Mouse (Mus musculus) right cerebral cortex, postnatal 10 days (tissue): Measurements from ENCODE around the gene Fgg.
A peak's percentile ranks its signal among the peaks of the same experiment; 100 is the strongest.

Experiments
- DNase-seq, 2 experiments: peaks; one replicate each; pipeline ENCODE4 v3.0.0; 2021; ENCODE audit warnings: low spot score in 2 of 2

The Fgg gene

GRCm38 (mm10) chr3:83007557-83007956 lies at the start of gene Fgg:
Fgg (plus strand) TSS chr3:83007724.
- no peak for DNase-seq

GRCm38 (mm10) chr3:82971046-82971445 lies 36.5 kb upstream of the Fgg start:
- no peak for DNase-seq

DNA sequence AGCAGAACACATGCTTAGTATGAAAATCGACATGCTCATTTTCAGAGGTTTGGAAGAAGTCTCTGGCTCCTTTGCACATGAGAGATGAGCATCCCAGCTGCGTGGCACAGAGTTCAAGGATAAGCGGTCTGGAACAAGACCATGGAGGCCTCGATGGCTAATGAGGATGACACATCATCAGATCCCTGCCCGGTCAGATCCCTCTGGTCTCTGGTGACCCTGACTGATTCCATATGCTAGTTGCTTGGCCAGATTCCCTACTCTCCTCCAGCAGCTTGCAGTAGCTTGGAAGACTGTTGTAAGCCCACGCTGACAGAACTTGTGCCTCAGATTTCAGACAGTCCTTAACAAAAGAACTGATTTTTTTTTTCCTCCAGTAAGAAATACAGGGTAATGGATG lies 26.7 kb upstream of the Fgg start:
- DNase-seq = peak in 1 of 2 experiments; percentile 43

GRCm38 (mm10) chr3:82981861-82982260 lies 25.7 kb upstream of the Fgg start:
- no peak for DNase-seq

GRCm38 (mm10) chr3:82984840-82985239 lies 22.7 kb upstream of the Fgg start:
- no peak for DNase-seq

- DNase-seq = no peak
Observed at GRCm38 (mm10) chr3:82991963-82992362, 15.6 kb upstream of the Fgg start.

- no peak for DNase-seq
Observed at GRCm38 (mm10) chr3:82992956-82993355, 14.6 kb upstream of the Fgg start.

DNA sequence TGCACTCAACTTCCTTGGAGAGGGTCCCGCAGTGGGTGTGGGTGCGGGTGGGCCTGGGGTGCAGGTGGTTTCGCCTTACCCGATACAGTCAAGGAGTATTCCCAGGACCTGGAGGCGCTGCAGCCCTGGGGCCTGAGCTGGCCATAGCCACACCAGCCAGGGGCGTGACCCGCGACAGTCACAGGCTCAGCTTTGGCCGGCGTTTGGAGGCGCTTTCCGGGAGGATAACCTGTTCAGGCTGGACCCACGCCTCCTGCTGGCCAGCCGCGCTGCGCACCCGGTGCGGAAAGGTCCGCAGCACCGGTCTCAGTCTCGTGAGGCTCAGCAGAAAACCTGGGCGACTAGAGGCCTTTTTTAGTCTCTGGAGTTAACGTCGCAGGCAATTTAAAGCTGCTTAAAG lies 12.2 kb upstream of the Fgg start:
- peak; percentile 42 to 50 for DNase-seq

- DNase-seq = no peak
Observed at GRCm38 (mm10) chr3:82996656-82997055, 10.9 kb upstream of the Fgg start.

DNA sequence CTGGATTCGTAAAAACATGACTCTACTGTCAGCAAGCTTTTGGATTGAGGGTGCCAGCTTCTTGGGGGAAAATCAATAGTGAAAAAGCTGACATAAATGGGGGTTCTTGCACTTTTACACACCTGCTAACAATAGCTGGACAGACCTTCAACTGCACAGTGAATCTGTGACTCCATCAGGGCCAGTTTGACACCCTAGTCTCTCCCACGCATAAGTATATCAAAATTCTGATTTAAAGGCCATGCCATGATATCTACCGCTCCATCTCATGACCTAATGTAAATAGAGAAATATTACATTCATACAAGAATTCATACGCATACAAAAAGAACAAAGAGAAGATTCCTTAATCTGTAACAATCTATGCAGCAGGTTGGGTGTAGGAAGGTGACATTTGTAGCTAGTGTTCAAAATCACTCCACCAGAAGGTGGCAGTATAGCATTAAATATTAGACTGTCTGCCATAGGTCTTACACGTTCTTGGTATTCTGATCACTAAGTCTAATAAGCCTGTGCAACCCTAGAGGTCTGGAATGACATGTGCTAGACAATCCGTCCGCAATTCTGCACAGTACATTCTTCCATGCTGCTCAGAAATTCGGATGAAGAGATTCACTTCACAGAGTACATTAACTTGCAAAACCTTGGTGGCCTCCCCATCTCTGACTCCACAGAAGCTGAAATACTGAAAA lies 8.6 kb upstream of the Fgg start:
- DNase-seq = peak; percentile 45 to 54

GRCm38 (mm10) chr3:82999995-83000394 lies 7.5 kb upstream of the Fgg start:
- no peak for DNase-seq

- peak in 1 of 2 experiments; percentile 54 for DNase-seq
Observed at GRCm38 (mm10) chr3:83002191-83002590, 5.3 kb upstream of the Fgg start.

DNA sequence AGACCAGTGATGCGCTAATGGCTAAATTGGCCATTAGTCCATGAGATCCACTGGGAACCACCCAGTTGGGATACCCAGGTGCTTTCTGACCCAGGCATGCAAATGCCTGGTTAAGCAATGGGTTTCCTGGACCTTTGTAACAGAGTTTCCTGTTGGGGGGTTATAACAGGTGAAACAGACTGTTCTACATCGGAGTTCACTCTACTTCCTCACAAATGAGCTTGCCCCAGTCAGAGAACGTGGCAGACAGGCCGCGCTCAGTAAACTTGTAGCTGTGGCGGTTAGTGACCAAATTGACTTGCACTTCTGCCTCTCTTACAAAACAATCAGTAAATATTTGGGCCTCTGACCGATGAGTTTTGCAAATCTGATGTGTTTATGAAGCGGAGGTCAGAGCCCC lies 4.5 kb upstream of the Fgg start:
- DNase-seq = no peak

DNA sequence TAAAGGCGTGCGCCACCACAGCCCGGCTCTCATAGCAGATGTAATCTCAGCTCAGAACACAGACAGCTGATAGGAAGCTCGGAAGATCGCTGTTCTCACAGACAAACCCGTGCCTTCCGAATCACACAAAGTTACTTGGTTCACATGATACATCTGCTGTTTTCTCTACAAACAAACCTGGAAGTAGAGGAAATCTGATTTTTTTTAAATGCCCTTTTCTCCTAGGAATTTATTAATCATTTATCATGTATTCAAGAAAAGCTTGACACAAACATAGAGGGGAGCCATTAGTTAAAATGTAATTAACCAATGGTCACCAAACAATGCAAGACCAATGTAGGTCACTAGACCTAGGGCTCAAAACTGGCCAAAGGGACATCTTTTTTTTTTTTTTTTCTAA lies 2.7 kb upstream of the Fgg start:
- no peak for DNase-seq

DNA sequence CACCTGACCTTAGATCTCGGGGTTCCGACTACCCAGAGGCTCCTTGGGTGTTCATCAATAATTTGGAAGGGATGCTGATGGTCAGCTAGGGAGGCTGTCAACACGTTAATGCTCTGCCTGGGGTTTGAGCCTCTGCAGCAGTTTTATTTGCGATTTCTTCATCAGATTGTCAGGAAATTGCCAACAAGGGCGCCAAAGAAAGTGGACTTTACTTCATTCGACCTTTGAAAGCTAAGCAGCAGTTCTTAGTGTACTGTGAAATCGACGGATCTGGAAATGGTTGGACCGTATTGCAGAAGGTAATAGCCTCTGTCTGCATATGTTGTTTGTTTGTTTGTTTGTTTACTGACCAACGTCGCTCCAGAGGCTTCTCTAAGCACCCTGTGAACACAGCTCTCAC lies 2.8 kb downstream of the Fgg start:
- DNase-seq = no peak

- no peak for DNase-seq
Observed at GRCm38 (mm10) chr3:83011136-83011535, 3.6 kb downstream of the Fgg start.

DNA sequence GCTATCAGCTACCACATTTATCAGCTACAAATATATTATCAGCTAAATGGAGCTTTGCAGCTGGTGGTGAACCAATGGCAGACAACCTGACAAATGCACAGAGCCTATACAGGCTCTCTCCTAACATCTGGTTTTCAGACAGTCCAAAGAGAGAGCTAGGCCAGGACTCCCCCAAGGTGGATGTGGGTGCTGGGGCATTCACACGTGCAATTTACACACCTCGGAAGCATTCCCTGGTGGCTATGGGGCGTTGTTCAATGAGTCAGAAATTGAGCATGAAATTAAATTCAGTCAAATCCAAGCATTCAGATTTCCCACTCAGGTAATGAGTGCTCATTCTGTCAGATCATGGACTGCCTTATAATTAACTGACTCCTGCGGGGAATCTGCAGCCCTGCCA lies 4.0 kb downstream of the Fgg start:
- no peak for DNase-seq

- DNase-seq = no peak
Observed at GRCm38 (mm10) chr3:83012636-83013035, 5.1 kb downstream of the Fgg start.

GRCm38 (mm10) chr3:83013951-83014350 lies 6.4 kb downstream of the Fgg start:
- DNase-seq = no peak

DNA sequence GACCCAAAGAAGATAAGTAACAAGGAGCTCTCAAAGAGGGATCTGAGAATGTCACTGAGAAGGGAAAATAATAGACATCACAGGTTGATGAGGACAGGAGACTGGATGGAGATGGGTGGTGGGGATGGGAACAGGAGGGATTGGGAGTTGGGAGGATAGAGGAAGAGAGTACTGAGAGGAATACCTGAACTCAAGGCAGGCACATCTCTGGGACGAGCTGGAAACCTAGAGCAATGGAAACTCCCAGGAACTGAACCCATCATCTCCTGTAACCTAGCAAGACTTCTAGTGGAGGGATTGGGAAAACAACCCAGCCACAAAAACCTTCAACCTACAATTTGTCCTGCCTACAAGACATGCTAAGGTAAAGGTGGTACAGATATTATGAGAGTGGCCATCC lies 8.7 kb downstream of the Fgg start:
- no peak for DNase-seq

GRCm38 (mm10) chr3:83020387-83020786 lies 12.9 kb downstream of the Fgg start:
- no peak for DNase-seq

GRCm38 (mm10) chr3:83021176-83021575 lies 13.7 kb downstream of the Fgg start:
- DNase-seq = no peak

DNA sequence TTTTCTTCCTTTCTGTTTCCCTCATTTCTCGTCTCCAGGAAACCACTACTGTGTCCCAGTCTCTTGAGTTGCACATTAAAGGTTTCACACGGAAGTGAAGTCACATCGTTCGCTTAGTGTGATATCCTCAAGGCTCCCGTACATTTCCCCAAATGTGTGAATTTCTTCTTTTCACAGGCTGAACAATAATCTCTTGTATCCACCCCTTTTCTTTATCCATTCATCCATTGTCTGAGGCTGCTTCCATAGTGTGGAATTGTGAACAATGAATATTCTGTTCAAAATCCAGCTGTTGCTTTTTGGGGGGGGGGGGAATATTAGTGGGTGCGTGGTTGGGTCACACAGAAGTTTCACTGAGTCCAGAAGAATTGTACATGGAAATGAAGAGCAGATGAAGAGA lies 17.5 kb downstream of the Fgg start:
- DNase-seq = no peak
